Mouse (Mus musculus) urinary bladder, postnatal 14 days (tissue): ENCODE measurements around the gene Hist4h4.
A peak's percentile ranks its signal among the peaks of the same experiment; 100 is the strongest.

Experiments used
- DNase-seq: peaks from one replicate; pipeline ENCODE4 v3.0.0; 2021; ENCODE audit warnings: low spot score

Hist4h4 gene

DNA sequence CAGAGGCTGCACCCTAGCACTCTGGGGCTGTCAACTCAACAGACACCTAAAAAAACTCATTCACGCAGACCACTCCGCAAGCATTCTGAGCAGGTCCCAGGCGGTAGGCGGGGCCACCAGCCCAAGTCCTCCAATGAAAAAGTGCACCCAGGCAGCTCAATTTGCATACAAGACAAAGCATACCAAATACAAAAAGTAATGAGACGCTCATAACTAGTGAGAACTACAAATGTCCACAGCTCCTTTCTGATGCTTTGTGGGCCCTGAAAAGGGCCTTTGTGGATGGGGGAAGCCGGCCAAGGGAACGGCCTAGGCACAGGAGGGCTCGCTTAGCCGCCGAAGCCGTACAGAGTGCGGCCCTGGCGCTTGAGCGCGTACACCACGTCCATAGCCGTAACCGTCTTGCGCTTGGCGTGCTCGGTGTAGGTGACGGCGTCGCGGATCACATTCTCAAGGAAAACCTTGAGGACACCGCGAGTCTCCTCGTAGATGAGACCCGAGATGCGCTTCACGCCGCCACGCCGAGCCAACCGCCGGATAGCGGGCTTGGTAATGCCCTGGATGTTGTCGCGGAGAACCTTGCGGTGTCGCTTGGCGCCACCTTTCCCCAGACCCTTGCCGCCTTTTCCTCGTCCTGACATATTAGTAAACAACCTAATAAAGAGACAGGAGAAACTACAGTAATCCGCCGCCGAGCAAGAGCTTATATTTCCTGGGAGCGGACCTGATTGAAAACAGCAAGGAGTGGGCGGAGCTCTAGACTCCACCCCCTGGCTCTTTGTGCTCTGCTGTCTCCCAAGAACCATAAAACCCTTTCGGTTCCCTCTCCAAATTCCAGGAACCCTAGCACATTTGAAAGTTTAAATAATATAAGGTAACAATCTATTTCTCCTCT, at the start of gene Hist4h4:
Gene Hist4h4 (minus strand): TSS at position 677 of the 895 bp plus-strand sequence.
- DNase-seq = peak; percentile 96

- no peak for DNase-seq
These were observed 48.5 kb upstream of the Hist4h4 start for GRCm38 (mm10) chr6:136852762-136853161.

- no peak for DNase-seq
These were observed 48.1 kb upstream of the Hist4h4 start for GRCm38 (mm10) chr6:136852348-136852747.

GRCm38 (mm10) chr6:136850267-136850666, 46.1 kb upstream of the Hist4h4 start:
- DNase-seq = no peak

- DNase-seq = no peak
These were observed 44.8 kb upstream of the Hist4h4 start for GRCm38 (mm10) chr6:136848971-136849370.

GRCm38 (mm10) chr6:136848399-136848798, 44.2 kb upstream of the Hist4h4 start:
- no peak for DNase-seq

GRCm38 (mm10) chr6:136847790-136848189, 43.6 kb upstream of the Hist4h4 start:
- peak; percentile 61 for DNase-seq

DNA sequence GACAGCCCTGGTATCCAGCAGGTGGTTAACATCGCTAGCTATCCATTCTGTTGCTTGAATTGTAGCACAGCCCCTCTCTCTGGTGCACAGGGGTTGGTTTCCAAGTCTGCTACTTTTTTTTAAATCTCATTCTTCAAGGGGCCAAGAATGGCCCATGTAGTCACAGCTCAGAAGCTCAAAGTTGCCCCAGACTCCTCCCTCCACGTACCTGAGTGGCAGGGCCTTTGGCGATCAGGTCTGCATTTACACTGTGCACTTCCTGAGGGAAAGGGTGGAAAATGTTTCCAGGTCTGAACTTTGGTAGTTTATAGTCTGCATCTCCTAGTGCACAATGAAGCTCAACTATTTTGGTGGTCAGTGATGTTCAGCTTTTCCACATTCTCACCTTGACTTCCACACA, 43.1 kb upstream of the Hist4h4 start:
- no peak for DNase-seq

DNA sequence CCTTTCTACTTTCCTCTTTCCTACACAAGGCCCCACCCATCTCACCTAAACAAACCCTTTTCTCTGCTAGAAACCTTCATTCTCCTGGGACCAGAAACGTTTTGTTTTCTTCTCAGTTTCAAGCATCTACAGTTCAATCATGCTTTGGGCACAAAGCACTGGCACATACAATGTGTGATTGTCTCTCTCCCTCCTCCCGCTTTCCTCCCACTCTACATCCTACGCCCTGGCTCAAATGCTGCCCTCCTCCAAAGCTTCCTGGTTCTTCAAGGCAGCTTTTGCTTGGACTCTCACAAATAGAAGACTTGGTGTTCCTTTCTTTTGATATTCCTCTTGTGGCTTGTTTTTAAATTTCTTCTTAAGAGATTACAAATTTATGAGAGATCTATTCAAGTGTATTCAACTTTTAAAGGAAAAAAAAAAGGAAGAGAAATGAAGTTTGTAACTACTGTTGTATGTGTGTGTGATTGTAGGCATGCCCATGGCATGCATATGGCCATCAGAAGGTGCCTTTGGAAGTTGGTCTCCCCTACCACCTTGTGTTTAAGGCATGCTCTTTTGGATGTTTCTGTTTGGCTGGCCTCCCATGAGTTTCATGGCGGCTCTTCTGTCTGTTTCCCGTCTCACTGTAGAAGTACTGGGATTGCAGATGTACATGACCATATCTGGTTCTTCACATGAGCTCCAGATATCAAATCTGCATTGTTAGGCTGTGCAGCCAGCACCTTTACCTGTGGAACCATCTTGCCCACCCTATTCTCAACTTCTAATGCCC, 41.7 kb upstream of the Hist4h4 start:
- no peak for DNase-seq

GRCm38 (mm10) chr6:136844903-136845302, 40.7 kb upstream of the Hist4h4 start:
- no peak for DNase-seq

DNA sequence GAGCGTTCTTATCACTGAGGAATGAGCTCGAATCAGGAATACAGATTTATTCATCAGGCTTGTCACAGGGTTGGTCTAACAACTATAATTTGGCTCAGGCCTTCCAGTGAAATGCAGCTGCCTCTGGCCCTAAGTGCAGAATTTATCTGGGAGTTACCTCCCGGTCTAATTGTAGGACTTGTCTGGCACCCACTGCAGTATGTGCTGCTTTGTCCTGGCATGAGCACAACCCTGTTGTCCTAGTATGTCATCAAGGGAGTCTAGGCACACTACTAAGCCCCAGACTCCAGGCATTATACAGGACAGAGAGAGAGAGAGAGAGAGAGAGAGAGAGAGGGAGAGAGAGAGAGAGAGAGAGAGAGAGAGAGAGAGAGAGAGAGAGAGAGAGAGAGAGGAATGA, 33.1 kb upstream of the Hist4h4 start:
- no peak for DNase-seq

- DNase-seq = no peak
These were observed 31.1 kb upstream of the Hist4h4 start, which contains the start of gene Smco3 for GRCm38 (mm10) chr6:136835352-136835751. TSS of gene Smco3 (minus strand) at chr6:136835452.

GRCm38 (mm10) chr6:136831712-136832111, 27.5 kb upstream of the Hist4h4 start:
- no peak for DNase-seq

DNA sequence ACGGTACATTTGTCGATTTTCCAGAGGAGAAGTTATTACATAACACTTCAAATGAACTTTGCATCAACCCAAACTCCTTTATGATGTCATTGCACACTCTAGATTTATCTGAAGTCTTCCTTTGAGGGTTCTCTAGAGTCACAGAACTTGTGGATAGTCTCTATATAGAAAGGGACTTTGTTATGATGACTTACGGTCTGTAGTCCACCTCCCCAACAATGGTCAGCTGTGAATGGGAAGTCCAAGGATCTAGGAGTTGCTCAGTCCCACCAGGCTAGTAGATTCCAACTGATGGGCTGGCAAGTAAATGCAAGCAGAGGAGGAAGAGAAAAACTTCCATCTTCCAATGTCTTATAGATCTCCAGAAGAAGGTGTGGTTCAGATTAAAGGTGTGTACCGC, 24.5 kb upstream of the Hist4h4 start:
- DNase-seq = no peak

DNA sequence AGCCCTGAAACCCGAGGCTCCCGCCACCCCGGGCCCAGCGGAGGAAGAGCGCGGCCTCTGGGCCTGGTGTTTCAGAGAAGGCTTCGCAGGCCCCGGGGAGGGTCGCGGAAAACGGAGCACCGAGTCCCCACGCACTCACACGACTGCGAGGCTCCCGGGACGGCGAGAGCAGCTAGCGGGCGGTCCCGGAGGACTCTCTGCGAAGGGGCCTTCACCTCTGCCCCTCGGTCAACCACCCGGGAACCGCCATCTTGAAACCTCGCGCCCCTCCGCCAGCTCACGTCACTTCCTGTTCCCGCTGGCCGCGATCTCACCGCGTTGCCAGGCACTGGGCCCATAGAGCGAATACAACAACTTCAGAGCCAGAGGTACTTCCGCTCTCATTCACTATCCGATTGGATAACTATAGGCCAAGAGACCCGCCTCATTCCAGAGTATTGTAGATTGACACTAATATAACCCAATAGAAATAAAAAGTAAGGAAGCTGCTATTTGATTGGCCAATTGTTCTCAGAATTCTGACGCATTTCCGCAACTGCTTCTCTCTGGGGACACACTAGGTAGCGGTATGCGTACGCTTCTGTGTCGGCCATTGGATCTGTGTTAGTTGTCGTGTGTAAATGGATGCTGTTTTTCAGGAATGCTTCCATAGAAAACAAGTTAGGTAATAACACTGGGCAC, 23.8 kb upstream of the Hist4h4 start, which contains the start of gene Wbp11:
Gene Wbp11 (minus strand): TSS at position 353 of the 681 bp plus-strand sequence.
- peak; percentile 95 for DNase-seq

- DNase-seq = no peak
These were observed 23.3 kb upstream of the Hist4h4 start, which contains the start of gene BC049715 for GRCm38 (mm10) chr6:136827516-136827880. TSS of gene BC049715 (plus strand) at chr6:136827626.

- no peak for DNase-seq
These were observed 22.9 kb upstream of the Hist4h4 start for GRCm38 (mm10) chr6:136827116-136827515.

DNA sequence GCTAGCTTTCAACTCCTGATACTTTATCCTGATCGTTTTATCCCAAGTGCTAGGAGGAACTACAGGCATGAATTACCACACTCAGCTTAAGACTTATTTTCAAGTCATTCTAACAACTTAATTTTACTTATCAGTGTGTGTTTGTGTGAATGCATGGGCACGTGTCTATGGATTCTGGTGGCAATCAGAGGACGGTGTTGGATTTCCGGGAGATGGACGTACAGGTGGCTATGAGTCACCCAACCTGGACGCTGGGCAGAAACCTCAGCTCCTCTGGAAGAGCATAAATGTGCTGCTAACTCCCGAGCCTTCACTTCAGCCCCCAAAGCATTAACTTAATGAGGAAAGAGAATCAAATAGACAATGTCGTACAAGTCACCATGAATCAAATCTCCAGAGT, 20.8 kb upstream of the Hist4h4 start:
- DNase-seq = no peak

DNA sequence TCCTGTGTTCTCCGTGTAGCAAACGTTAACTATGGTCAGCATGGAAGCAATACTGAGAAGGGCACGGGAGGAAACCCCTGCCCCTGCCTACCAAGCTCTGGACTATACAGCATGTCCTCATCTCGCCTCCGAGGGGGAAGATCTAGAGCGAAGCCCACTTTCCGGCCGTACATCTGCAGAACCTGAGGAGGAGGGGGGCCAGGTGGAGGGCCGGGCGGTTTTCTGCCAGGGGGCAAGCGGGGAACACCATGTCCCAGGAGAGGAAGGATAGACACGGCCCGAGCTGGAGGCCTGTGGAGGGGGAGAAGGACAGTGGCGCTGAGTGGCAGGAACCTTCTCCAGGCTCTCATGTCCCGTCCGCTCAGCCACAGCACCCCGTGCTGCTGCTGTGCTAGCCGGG, 16.9 kb upstream of the Hist4h4 start:
- no peak for DNase-seq

DNA sequence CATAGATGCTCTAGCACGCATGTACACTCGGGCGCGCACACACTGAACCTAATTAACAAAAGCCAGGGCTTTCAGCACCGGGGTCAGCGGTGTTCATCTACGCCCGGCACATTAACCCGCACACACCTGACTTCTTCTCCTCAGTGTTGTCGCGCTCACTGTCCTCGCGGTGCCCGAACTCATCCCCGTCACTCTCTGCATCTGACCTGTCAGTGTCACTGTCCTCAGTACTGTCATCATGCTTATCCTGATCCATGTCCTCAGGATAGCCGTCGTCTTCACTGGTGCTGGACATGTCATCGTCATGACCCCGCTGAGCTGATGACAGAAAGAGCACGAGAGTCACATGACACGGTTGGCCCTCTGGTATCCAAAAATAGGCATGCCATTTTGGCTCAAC, 16.2 kb upstream of the Hist4h4 start:
- DNase-seq = no peak

- DNase-seq = no peak
These were observed 13.3 kb upstream of the Hist4h4 start for GRCm38 (mm10) chr6:136817549-136817948.

- no peak for DNase-seq
These were observed 12.6 kb upstream of the Hist4h4 start for GRCm38 (mm10) chr6:136816826-136817225.
